Mouse (Mus musculus) cerebellum, adult 2 months (tissue): Measurements from ENCODE around the gene Diaph3. TPM values are rescaled to one million over a fixed set of nuclear protein-coding genes. Genes with fewer than 3 reads are reported as not detected.

Experiments used
- DNase-seq, 2 experiments: peaks; one replicate each; pipeline ENCODE4 v3.0.0; 2021
- H3K27ac ChIP-seq: fragments of 200-500 bp; 2 replicates; pipeline ENCODE4 v1.5.1; 2012; ENCODE audit warnings: low read length, control low read depth, inconsistent platforms; ENCODE audit not compliant: insufficient read depth
- H3K27me3 ChIP-seq: fragments of 200-500 bp; 2 replicates; pipeline ENCODE4 v1.6.1; 2012; ENCODE audit warnings: inconsistent platforms, mild to moderate bottlenecking, low read length, moderate library complexity; ENCODE audit not compliant: control insufficient read depth, insufficient read depth
- H3K4me1 ChIP-seq: fragments of 200-500 bp; 2 replicates; pipeline ENCODE4 v1.6.1; 2011; ENCODE audit warnings: low read length; ENCODE audit not compliant: control insufficient read depth, insufficient read depth
- H3K4me3 ChIP-seq: fragments of 200-500 bp; replicated peaks from 2 replicates; pipeline ENCODE3; 2011; ENCODE audit warnings: mild to moderate bottlenecking, low read depth, low read length, control low read depth; ENCODE audit not compliant: insufficient read depth
- CTCF ChIP-seq: fragments of 200-500 bp; IDR thresholded peaks from 2 replicates; pipeline ENCODE4 v1.5.1; 2011; ENCODE audit warnings: low read depth, mild to moderate bottlenecking, control low read depth, low read length, moderate library complexity, borderline replicate concordance; ENCODE audit not compliant: insufficient read depth
- POLR2A ChIP-seq: fragments of 200-500 bp; IDR thresholded peaks from 2 replicates; pipeline ENCODE4 v1.6.1; 2011; ENCODE audit warnings: low read length, control low read depth, borderline replicate concordance; ENCODE audit not compliant: insufficient read depth
- WGBS: fragments of 180-500 bp; shearing (Covaris S2); methylation state at CpG from one replicate; pipeline ENCODE4 v1.1.7; 2018; 5-methylcytosine and 5-hydroxymethylcytosine counted together
- polyA plus RNA-seq: library from polyadenylated mRNA; depleted of rRNA; stranded (reverse); fragments of >200 nt; gene quantifications from 2 replicates; pipeline ENCODE4 v1.2.3, GENCODE M21; 2012; rRNA removed

Diaph3 gene
- 2.0 and 2.2 TPM in 2 replicates for polyA plus RNA-seq

- no peaks in the 10 kb centered on the region for H3K4me1 ChIP-seq
- WGBS = under 1% methylated on average over 43 of the region's 43 CpGs
- TF ChIP-seq POLR2A (no peak), CTCF (no peak)
- peak; percentile 90 to 91 for DNase-seq
- peak within 1 kb of the TSS; percentile 73 for H3K4me3 ChIP-seq
- no peaks in the 10 kb centered on the region for H3K27me3 ChIP-seq
- no peak within 1 kb of the TSS for H3K27ac ChIP-seq
Measured at GRCm38 (mm10) chr14:87140963-87141486, at the start of gene Diaph3. Gene Diaph3, minus strand, starts transcription at chr14:87141235.

- no peaks in the 10 kb centered on the region for H3K4me1 ChIP-seq
Measured at GRCm38 (mm10) chr14:87190685-87191084, 49.6 kb upstream of the Diaph3 start.

GRCm38 (mm10) chr14:87171577-87171976, 30.5 kb upstream of the Diaph3 start:
- WGBS = 94% methylated on average over 6 of the region's 6 CpGs
- no peak overlapping the region for H3K4me3 ChIP-seq
- no peaks in the 10 kb centered on the region for H3K4me1 ChIP-seq
- H3K27me3 ChIP-seq = no peaks in the 10 kb centered on the region
- TF ChIP-seq POLR2A (no peak), CTCF (no peak)
- no peak overlapping the region for H3K27ac ChIP-seq
- no peak for DNase-seq

More at GRCm38 (mm10) chr14:87190685-87191084, 49.6 kb upstream of the Diaph3 start:
- H3K27ac ChIP-seq = no peak overlapping the region
- H3K27me3 ChIP-seq = no peaks in the 10 kb centered on the region
- DNase-seq = no peak
- 84% methylated on average over 4 of the region's 4 CpGs for WGBS
- no peak overlapping the region for H3K4me3 ChIP-seq
- TF ChIP-seq POLR2A (no peak), CTCF (no peak)

DNA sequence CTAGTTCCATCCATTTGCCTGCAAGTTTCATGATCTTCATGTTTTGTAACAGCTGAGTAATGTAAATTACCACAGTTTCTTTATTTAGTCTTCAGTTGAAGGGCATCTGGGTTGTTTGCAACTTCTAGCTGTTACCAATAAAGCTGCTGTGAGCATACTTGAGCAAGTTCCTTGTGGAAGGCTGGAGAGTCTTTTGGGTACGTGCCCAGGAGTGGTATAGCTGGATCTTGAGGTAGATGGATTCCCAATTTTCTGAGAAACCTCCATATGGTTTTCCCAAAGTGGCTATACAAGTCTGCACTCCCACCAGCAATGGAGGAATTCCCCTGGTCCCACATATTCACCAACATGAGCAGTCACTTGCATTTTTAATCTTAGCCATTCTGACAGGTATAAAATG, 28.1 kb upstream of the Diaph3 start:
- TF ChIP-seq CTCF (no peak), POLR2A (no peak)
- DNase-seq = no peak
- H3K27ac ChIP-seq = no peak overlapping the region
- 58% methylated on average over 1 of the region's 1 CpGs for WGBS
- no peak overlapping the region for H3K4me3 ChIP-seq
- H3K4me1 ChIP-seq = no peaks in the 10 kb centered on the region
- no peaks in the 10 kb centered on the region for H3K27me3 ChIP-seq

- WGBS = 89% methylated on average over 9 of the region's 9 CpGs
Measured at GRCm38 (mm10) chr14:87155621-87156238, 14.7 kb upstream of the Diaph3 start.

DNA sequence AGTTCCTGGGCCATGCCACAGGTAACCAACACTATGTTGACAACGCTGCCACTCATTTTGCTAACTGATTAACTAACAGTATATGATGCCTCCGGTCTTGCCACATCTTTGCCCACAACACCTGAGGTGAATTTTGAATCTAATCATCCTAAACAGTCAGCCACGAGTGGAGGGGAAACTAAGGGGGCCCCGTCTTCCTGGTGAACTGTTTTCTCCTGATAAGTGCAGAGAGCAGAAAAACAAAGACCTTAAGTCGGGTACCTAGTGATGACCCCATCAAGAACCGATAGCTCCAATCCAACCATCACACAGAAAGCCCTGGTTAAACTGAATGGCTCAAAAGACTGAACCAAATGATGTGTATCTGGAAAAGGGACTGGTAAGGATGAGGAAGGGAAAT, 8.6 kb upstream of the Diaph3 start:
- 87% methylated on average over 6 of the region's 6 CpGs for WGBS
- H3K27ac ChIP-seq = no peak overlapping the region
- TF ChIP-seq POLR2A (no peak), CTCF (no peak)
- no peak for DNase-seq
- no peak overlapping the region for H3K4me3 ChIP-seq
- H3K27me3 ChIP-seq = no peaks in the 10 kb centered on the region
- H3K4me1 ChIP-seq = no peaks in the 10 kb centered on the region

More at GRCm38 (mm10) chr14:87155621-87156238, 14.7 kb upstream of the Diaph3 start:
- Histone ChIP-seq H3K4me1 (no peaks in the 10 kb centered on the region), H3K27me3 (no peaks in the 10 kb centered on the region), H3K27ac (no peak overlapping the region), H3K4me3 (no peak overlapping the region)
- TF ChIP-seq POLR2A = no peak
- TF ChIP-seq CTCF = no peak
- DNase-seq = no peak

GRCm38 (mm10) chr14:87146704-87147103, 5.7 kb upstream of the Diaph3 start:
- 37% methylated on average over 3 of the region's 3 CpGs for WGBS
- Histone ChIP-seq H3K4me1 (no peaks in the 10 kb centered on the region), H3K27me3 (no peaks in the 10 kb centered on the region), H3K4me3 (no peak overlapping the region), H3K27ac (no peak overlapping the region)
- no peak for TF ChIP-seq POLR2A
- TF ChIP-seq CTCF = no peak
- DNase-seq = no peak

DNA sequence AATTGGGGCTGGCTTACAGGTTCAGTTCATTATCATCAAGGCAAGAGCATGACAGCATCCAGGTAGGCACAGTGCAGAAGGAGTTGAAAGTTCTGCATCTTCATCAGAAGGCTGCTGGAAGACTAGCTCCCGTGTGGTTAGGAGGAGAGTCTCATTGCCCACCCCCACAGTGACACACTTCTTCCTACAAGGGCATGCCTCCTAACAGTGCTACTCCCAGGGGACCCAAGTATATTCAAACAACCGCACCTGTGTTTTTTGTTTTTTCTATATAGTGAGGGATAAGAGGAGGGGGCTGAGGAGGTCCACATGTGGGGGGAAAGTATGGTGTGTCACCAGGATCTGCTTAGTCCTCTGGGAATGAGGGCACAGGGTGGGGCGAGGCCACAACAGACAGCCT, 4.3 kb upstream of the Diaph3 start:
- H3K27ac ChIP-seq = no peak overlapping the region
- H3K4me1 ChIP-seq = no peaks in the 10 kb centered on the region
- no peak overlapping the region for H3K4me3 ChIP-seq
- no peak for DNase-seq
- no peak for TF ChIP-seq POLR2A
- TF ChIP-seq CTCF = no peak
- no peaks in the 10 kb centered on the region for H3K27me3 ChIP-seq
- 85% methylated on average over 3 of the region's 3 CpGs for WGBS
